Mouse (Mus musculus) spleen, postnatal 0 days (tissue): ENCODE measurements around the gene Shcbp1. TPM values are rescaled to one million over a fixed set of nuclear protein-coding genes. Genes with fewer than 3 reads are reported as not detected.

Source experiments
- polyA plus RNA-seq: library from polyadenylated mRNA; unstranded; fragments of >200 nt; fragmentation: Nextera tagmentation; extraction: Ambion mirVana; gene quantifications from 2 replicates; pipeline ENCODE4 v1.2.1, GENCODE M21; 2015

The Shcbp1 gene
- polyA plus RNA-seq, result 36.1 and 44.2 TPM in 2 replicates

DNA sequence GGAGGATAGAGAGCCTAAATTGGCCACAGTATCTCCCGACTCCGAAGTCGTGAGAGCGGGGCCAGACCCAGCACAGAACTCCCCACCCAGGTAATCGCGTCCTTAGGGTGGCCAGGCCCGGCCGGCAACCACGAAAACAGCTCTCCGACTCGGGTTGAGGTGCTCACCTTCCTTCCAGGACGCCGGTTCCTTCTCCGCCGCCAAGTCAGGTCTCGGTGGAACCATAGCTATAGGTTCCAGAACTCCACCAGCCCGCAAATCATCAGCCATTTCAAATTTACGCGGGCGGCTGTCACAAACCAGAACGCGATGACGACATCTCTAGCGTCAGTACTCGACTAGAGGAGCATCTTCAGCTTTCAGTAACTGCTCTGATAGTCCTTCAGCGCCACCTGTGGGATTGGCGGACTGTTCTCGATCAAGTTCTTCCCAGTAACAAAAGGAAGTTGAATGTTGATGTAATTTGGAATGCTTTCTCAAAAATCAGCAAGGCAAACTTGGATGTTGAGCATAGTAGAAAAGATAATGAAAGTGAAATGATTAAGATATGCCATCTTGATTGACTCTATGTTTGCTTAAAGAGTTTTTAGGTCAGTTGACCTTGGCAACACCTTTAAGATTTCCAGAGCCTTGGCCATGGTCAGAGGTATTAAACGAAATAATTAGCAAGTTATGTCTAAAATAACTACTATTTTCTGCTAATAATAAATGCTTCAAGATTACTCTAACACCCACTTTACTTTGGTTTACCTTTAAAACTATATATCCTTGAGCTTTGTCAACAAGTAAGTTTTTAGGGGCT lies at the start of gene Shcbp1:
Gene Shcbp1, minus strand, starts transcription at position 314 of the 802 bp plus-strand sequence.

Other genes with a start within 250 kb of the Shcbp1 start
- 5.1 and 7.9 TPM in 2 replicates for gene Zfp958, start 166.4 kb downstream of the Shcbp1 start, polyA plus RNA-seq